Mouse (Mus musculus) ES-Bruce4 (cell line): ENCODE data around the gene Grm1.

ENCODE experiments used
- CTCF ChIP-seq: IDR thresholded peaks from one replicate; pipeline ENCODE4 v1.8.1; 2011; ENCODE audit warnings: low read depth, low read length
- EP300 ChIP-seq: IDR thresholded peaks from 2 replicates; pipeline ENCODE4 v1.6.1; 2011; ENCODE audit warnings: low read depth, low read length; ENCODE audit not compliant: insufficient read depth
- POLR2A ChIP-seq: IDR thresholded peaks from one replicate; pipeline ENCODE4 v1.8.1; 2011; ENCODE audit warnings: low read length; ENCODE audit not compliant: insufficient read depth

- TF ChIP-seq CTCF (no peak), POLR2A (no peak), EP300 (no peak)
Measured at GRCm38 (mm10) chr10:10795321-10795720, 286.8 kb downstream of the Grm1 start.
